Mouse (Mus musculus): ENCODE measurements around the gene Cnnm4. TPM values are rescaled to one million over a fixed set of nuclear protein-coding genes. Genes with fewer than 3 reads are reported as not detected.

The Cnnm4 gene
- total RNA-seq, 1 experiment, result 10.7 TPM

GRCm38 (mm10) chr1:36489661-36490060, 18.2 kb downstream of the Cnnm4 start:
- Histone ChIP-seq H3K9ac (ENCODE audit: insufficient read depth, low read depth, low read length, poor library complexity, severe bottlenecking) (no peak overlapping the region), H3K27ac (ENCODE audit: insufficient read depth, low read depth, low read length, poor library complexity, severe bottlenecking) (no peak overlapping the region), H3K36me3 (ENCODE audit: control insufficient read depth, insufficient read depth, low read length, poor library complexity, severe bottlenecking) (no peaks in the 10 kb centered on the region), H3K4me1 (ENCODE audit: control insufficient read depth in 2 of 2, insufficient read depth in 2 of 2, low read length in 2 of 2, poor library complexity in 1 of 2) (peaks cover 0 to 2% of the 10 kb centered on the region in 2 experiments; a peak in 1 of 4 replicates), H3K4me3 (ENCODE audit: insufficient read depth in 1 of 2, low read depth in 1 of 2, low read length in 2 of 2, poor library complexity in 1 of 2, severe bottlenecking in 1 of 2) (no peak overlapping the region), H3K9me3 (ENCODE audit: control insufficient read depth, insufficient read depth, low read depth, low read length) (no peaks in the 10 kb centered on the region)
- in situ Hi-C loops (cut with MboI; ENCODE audit: low sequenced_read_pairs in 2 of 2, unreplicated experiment in 2 of 2), result no loop called here
- DNase-seq (ENCODE audit: low read depth, low spot score), result no peak
- TF ChIP-seq MAFK (IDR thresholded peaks at IDR 0.05; ENCODE audit: insufficient read depth, low read depth, low read length) (no peak), ZNF384 (IDR thresholded peaks at IDR 0.05; ENCODE audit: low read depth, low read length) (no peak), ZC3H11A (IDR thresholded peaks at IDR 0.05; ENCODE audit: borderline replicate concordance, low read depth, low read length) (no peak), HCFC1 (IDR thresholded peaks at IDR 0.05; ENCODE audit: borderline replicate concordance, insufficient read depth, low read length) (no peak), CHD2 (IDR thresholded peaks at IDR 0.05; ENCODE audit: low read depth, low read length) (no peak)

DNA sequence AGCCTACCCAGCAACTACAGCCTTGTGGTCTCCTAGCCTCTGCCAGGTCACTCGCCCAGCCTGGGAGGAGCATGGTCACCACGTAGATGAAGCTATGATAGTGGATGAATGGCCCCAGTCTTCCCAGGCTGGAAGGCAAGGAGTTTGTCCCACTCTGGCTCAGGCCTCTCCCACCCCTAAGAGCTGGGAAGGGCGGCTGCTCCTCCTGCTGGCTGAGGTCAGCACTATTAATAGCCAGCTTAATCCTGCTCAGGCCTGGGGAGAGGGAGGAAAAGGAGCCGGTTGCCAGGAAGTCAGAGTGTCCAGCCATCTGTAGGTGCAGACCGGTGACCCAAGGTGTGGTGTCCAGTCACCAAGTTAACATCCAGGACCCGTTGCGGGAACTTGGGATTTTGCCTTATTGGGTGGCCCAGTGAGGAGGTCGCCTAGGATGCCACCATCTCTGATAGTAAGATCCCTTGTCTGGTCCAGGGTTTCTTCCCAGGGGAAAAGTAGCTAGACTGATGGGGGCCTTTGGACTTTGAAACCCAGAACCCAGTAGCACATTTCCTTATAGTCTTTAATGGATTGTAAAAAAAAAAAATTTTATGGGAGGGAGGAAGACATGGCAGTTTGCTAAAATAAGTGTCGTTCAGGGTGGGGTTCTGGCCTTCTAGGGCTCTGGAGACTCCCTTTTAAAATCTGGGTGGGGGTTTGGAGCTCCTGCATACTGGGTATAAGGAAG, 21.2 kb downstream of the Cnnm4 start:
- TF ChIP-seq HCFC1 (IDR thresholded peaks at IDR 0.05; ENCODE audit: borderline replicate concordance, insufficient read depth, low read length), result no peak
- peak; percentile 65; the same call in 1 of the 2 replicates for TF ChIP-seq MAFK (IDR thresholded peaks at IDR 0.05; ENCODE audit: insufficient read depth, low read depth, low read length)
- in situ Hi-C loops (cut with MboI; ENCODE audit: low sequenced_read_pairs in 2 of 2, unreplicated experiment in 2 of 2), result no loop called here
- Histone ChIP-seq H3K36me3 (ENCODE audit: control insufficient read depth, insufficient read depth, low read length, poor library complexity, severe bottlenecking) (no peaks in the 10 kb centered on the region), H3K9me3 (ENCODE audit: control insufficient read depth, insufficient read depth, low read depth, low read length) (no peaks in the 10 kb centered on the region), H3K27ac (ENCODE audit: insufficient read depth, low read depth, low read length, poor library complexity, severe bottlenecking) (no peak overlapping the region; the same call in 1 of the 2 replicates), H3K4me3 (ENCODE audit: insufficient read depth in 1 of 2, low read depth in 1 of 2, low read length in 2 of 2, poor library complexity in 1 of 2, severe bottlenecking in 1 of 2) (no peak overlapping the region), H3K9ac (ENCODE audit: insufficient read depth, low read depth, low read length, poor library complexity, severe bottlenecking) (no peak overlapping the region), H3K4me1 (ENCODE audit: control insufficient read depth in 2 of 2, insufficient read depth in 2 of 2, low read length in 2 of 2, poor library complexity in 1 of 2) (peaks cover 0 to 2% of the 10 kb centered on the region in 2 experiments; a peak in 1 of 4 replicates)
- DNase-seq (ENCODE audit: low read depth, low spot score), result no peak

DNA sequence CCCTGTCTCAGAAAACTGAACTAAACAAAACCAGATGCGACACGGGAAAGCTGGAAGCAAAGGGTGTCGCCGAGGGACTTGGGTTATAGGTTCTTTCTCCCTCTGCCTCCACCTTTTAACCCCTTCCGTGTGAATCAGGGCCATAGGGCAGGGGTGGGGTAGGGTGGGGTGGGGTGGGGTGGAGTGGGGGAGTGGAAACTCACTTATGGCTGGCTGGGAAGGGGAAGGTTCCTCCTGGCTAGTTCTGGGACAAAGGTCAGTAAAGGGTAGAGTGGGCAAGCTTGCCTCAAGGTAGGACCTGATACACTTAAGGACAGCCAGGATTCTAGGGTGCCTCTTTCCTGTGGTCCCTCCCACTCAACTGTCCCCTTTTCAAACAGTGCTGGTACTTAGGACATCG, 21.9 kb downstream of the Cnnm4 start:
- Histone ChIP-seq H3K4me1 (ENCODE audit: control insufficient read depth in 2 of 2, insufficient read depth in 2 of 2, low read length in 2 of 2, poor library complexity in 1 of 2) (peaks cover 0 to 2% of the 10 kb centered on the region in 2 experiments; a peak in 1 of 4 replicates), H3K4me3 (ENCODE audit: insufficient read depth in 1 of 2, low read depth in 1 of 2, low read length in 2 of 2, poor library complexity in 1 of 2, severe bottlenecking in 1 of 2) (no peak overlapping the region), H3K27ac (ENCODE audit: insufficient read depth, low read depth, low read length, poor library complexity, severe bottlenecking) (no peak overlapping the region), H3K9me3 (ENCODE audit: control insufficient read depth, insufficient read depth, low read depth, low read length) (no peaks in the 10 kb centered on the region), H3K9ac (ENCODE audit: insufficient read depth, low read depth, low read length, poor library complexity, severe bottlenecking) (no peak overlapping the region), H3K36me3 (ENCODE audit: control insufficient read depth, insufficient read depth, low read length, poor library complexity, severe bottlenecking) (no peaks in the 10 kb centered on the region; the same call in 1 of the 2 replicates)
- no peak for DNase-seq (ENCODE audit: low read depth, low spot score)
- in situ Hi-C loops (cut with MboI; ENCODE audit: low sequenced_read_pairs in 2 of 2, unreplicated experiment in 2 of 2), result no loop called here
- no peak for TF ChIP-seq ZC3H11A (IDR thresholded peaks at IDR 0.05; ENCODE audit: borderline replicate concordance, low read depth, low read length)
- no peak for TF ChIP-seq ZNF384 (IDR thresholded peaks at IDR 0.05; ENCODE audit: low read depth, low read length)
- no peak for TF ChIP-seq MAFK (IDR thresholded peaks at IDR 0.05; ENCODE audit: insufficient read depth, low read depth, low read length)
- TF ChIP-seq CHD2 (IDR thresholded peaks at IDR 0.05; ENCODE audit: low read depth, low read length), result no peak
- TF ChIP-seq HCFC1 (IDR thresholded peaks at IDR 0.05; ENCODE audit: borderline replicate concordance, insufficient read depth, low read length), result no peak

GRCm38 (mm10) chr1:36496719-36497118, 25.3 kb downstream of the Cnnm4 start:
- no peak for DNase-seq (ENCODE audit: low read depth, low spot score)
- no peaks in the 10 kb centered on the region for H3K9me3 ChIP-seq (ENCODE audit: control insufficient read depth, insufficient read depth, low read depth, low read length)
- H3K9ac ChIP-seq (ENCODE audit: insufficient read depth, low read depth, low read length, poor library complexity, severe bottlenecking), result no peak overlapping the region
- H3K36me3 ChIP-seq (ENCODE audit: control insufficient read depth, insufficient read depth, low read length, poor library complexity, severe bottlenecking), result no peaks in the 10 kb centered on the region; the same call in 1 of the 2 replicates
- TF ChIP-seq CHD2 (IDR thresholded peaks at IDR 0.05; ENCODE audit: low read depth, low read length) (no peak), ZNF384 (IDR thresholded peaks at IDR 0.05; ENCODE audit: low read depth, low read length) (no peak)
- H3K4me3 ChIP-seq (ENCODE audit: insufficient read depth in 1 of 2, low read depth in 1 of 2, low read length in 2 of 2, poor library complexity in 1 of 2, severe bottlenecking in 1 of 2), result no peak overlapping the region
- in situ Hi-C loops (cut with MboI; ENCODE audit: low sequenced_read_pairs in 2 of 2, unreplicated experiment in 2 of 2), result no loop called here
- no peak overlapping the region for H3K27ac ChIP-seq (ENCODE audit: insufficient read depth, low read depth, low read length, poor library complexity, severe bottlenecking)
- peaks cover 0 to 2% of the 10 kb centered on the region in 2 experiments; a peak in 1 of 4 replicates for H3K4me1 ChIP-seq (ENCODE audit: control insufficient read depth in 2 of 2, insufficient read depth in 2 of 2, low read length in 2 of 2, poor library complexity in 1 of 2)

DNA sequence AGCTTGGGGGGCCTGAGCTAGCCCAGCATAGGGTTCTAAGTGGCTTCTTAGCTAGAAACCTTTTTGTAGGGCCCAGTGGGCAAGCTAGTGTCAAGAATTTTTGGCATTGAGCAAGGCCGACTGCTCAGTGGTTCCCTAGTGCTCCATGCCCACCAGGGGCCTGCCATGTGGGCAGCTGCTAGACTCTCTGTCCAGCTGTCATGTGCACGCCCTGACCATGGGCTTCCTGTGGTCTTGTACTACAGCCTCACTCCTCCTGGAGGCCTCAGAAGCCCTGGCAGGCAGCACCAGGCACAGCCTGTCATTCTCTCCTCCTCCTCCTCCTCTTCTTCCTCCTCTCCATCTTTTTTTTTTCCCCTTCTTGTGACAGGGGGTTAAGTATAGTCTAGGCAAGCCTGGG, 25.9 kb downstream of the Cnnm4 start:
- no peak overlapping the region for H3K4me3 ChIP-seq (ENCODE audit: insufficient read depth in 1 of 2, low read depth in 1 of 2, low read length in 2 of 2, poor library complexity in 1 of 2, severe bottlenecking in 1 of 2)
- TF ChIP-seq HCFC1 (IDR thresholded peaks at IDR 0.05; ENCODE audit: borderline replicate concordance, insufficient read depth, low read length), result no peak
- no peak for TF ChIP-seq CHD2 (IDR thresholded peaks at IDR 0.05; ENCODE audit: low read depth, low read length)
- TF ChIP-seq ZNF384 (IDR thresholded peaks at IDR 0.05; ENCODE audit: low read depth, low read length), result no peak
- TF ChIP-seq ZC3H11A (IDR thresholded peaks at IDR 0.05; ENCODE audit: borderline replicate concordance, low read depth, low read length), result no peak
- no peak for TF ChIP-seq MAFK (IDR thresholded peaks at IDR 0.05; ENCODE audit: insufficient read depth, low read depth, low read length)
- no peaks in the 10 kb centered on the region for H3K9me3 ChIP-seq (ENCODE audit: control insufficient read depth, insufficient read depth, low read depth, low read length)
- H3K36me3 ChIP-seq (ENCODE audit: control insufficient read depth, insufficient read depth, low read length, poor library complexity, severe bottlenecking), result no peaks in the 10 kb centered on the region; the same call in 1 of the 2 replicates
- H3K9ac ChIP-seq (ENCODE audit: insufficient read depth, low read depth, low read length, poor library complexity, severe bottlenecking), result no peak overlapping the region
- H3K27ac ChIP-seq (ENCODE audit: insufficient read depth, low read depth, low read length, poor library complexity, severe bottlenecking), result no peak overlapping the region
- peaks cover 0 to under 1% of the 10 kb centered on the region in 2 experiments; a peak in 1 of 4 replicates for H3K4me1 ChIP-seq (ENCODE audit: control insufficient read depth in 2 of 2, insufficient read depth in 2 of 2, low read length in 2 of 2, poor library complexity in 1 of 2)
- in situ Hi-C loops (cut with MboI; ENCODE audit: low sequenced_read_pairs in 2 of 2, unreplicated experiment in 2 of 2), result no loop called here
- DNase-seq (ENCODE audit: low read depth, low spot score), result no peak

Data from ES-E14 (cell line).